Mouse (Mus musculus): Measurements from ENCODE around the gene Mcur1. TPM values are rescaled to one million over a fixed set of nuclear protein-coding genes. Genes with fewer than 3 reads are reported as not detected.
A peak's percentile ranks its signal among the peaks of the same experiment; 100 is the strongest.

Gene Mcur1
- polyA plus RNA-seq, 1 experiment from 2014 or later, result 11.2 TPM

- no peak for ATAC-seq (replicated peaks; ENCODE audit: low FRiP score, low TSS enrichment, low read depth)
- 96% methylated on average over 5 of the region's 5 CpGs for WGBS
Measured at GRCm38 (mm10) chr13:43575431-43575830, 15.4 kb upstream of the Mcur1 start.

DNA sequence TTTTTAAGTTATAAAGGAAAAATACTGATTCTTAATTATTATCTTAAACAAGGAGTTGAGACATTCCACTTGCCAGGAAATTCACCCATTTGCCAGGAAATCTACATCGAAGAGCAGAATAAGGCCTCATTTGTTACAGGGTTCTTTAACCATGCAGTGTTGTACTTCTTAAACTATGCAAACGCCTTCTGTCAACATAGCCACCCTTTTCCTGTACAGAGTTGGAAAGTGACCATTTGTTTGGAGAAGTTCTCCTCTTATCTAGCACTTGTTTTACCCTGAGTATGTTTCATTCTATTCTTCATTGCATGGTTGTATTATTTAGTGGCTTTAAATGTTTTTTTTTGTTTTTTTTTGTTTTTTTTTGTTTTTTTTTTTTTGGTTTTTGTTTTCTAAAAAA is 14.0 kb upstream of the Mcur1 start:
- no peak overlapping the region for H3K4me2 ChIP-seq (ENCODE audit: low read length)
- no peak for ATAC-seq (replicated peaks; ENCODE audit: low FRiP score, low TSS enrichment, low read depth)
- no peak for DNase-seq (ENCODE audit: low spot score)
- H3K27me3 ChIP-seq (replicated peaks; ENCODE audit: control insufficient read depth, insufficient read depth, low read length), result no peaks in the 10 kb centered on the region
- H3K9me3 ChIP-seq (ENCODE audit: control insufficient read depth, low read length), result 0 out of 2 replicates have a peak, but pooled peaks cover 6% of the 10 kb centered on the region
- H3K36me3 ChIP-seq (ENCODE audit: control insufficient read depth, insufficient read depth, low read length), result no peaks in the 10 kb centered on the region
- no peaks in the 10 kb centered on the region for H3K4me1 ChIP-seq (replicated peaks; ENCODE audit: control insufficient read depth, insufficient read depth, low read length)
- no peak overlapping the region for H3K27ac ChIP-seq (ENCODE audit: low read depth)
- H3K9ac ChIP-seq (ENCODE audit: low read length), result no peak overlapping the region
- 72% methylated on average over 2 of the region's 2 CpGs for WGBS
- H3K4me3 ChIP-seq (ENCODE audit: low read depth, low read length), result no peak overlapping the region

More at GRCm38 (mm10) chr13:43575431-43575830, 15.4 kb upstream of the Mcur1 start:
- H3K4me3 ChIP-seq (ENCODE audit: low read depth, low read length), result no peak overlapping the region
- no peaks in the 10 kb centered on the region for H3K27me3 ChIP-seq (replicated peaks; ENCODE audit: control insufficient read depth, insufficient read depth, low read length)
- H3K36me3 ChIP-seq (ENCODE audit: control insufficient read depth, insufficient read depth, low read length), result no peaks in the 10 kb centered on the region
- no peak for DNase-seq (ENCODE audit: low spot score)
- H3K27ac ChIP-seq (ENCODE audit: low read depth), result no peak overlapping the region
- no peak overlapping the region for H3K4me2 ChIP-seq (ENCODE audit: low read length)
- no peaks in the 10 kb centered on the region for H3K4me1 ChIP-seq (replicated peaks; ENCODE audit: control insufficient read depth, insufficient read depth, low read length)
- H3K9ac ChIP-seq (ENCODE audit: low read length), result no peak overlapping the region
- H3K9me3 ChIP-seq (ENCODE audit: control insufficient read depth, low read length), result 0 out of 2 replicates have a peak, but pooled peaks cover 6% of the 10 kb centered on the region

GRCm38 (mm10) chr13:43567141-43567891 is 7.3 kb upstream of the Mcur1 start:
- Histone ChIP-seq H3K4me2 (ENCODE audit: low read length) (no peak overlapping the region), H3K4me3 (ENCODE audit: low read depth, low read length) (no peak overlapping the region), H3K27me3 (replicated peaks; ENCODE audit: control insufficient read depth, insufficient read depth, low read length) (no peaks in the 10 kb centered on the region), H3K9me3 (ENCODE audit: control insufficient read depth, low read length) (0 out of 2 replicates have a peak, but pooled peaks cover 6% of the 10 kb centered on the region), H3K27ac (ENCODE audit: low read depth) (peak overlapping the region; percentile 57; the same call in 1 of the 2 replicates), H3K36me3 (ENCODE audit: control insufficient read depth, insufficient read depth, low read length) (no peaks in the 10 kb centered on the region), H3K9ac (ENCODE audit: low read length) (no peak overlapping the region), H3K4me1 (replicated peaks; ENCODE audit: control insufficient read depth, insufficient read depth, low read length) (no peaks in the 10 kb centered on the region)
- DNase-seq (ENCODE audit: low spot score), result no peak
- ATAC-seq (replicated peaks; ENCODE audit: low FRiP score, low TSS enrichment, low read depth), result no peak
- 62% methylated on average over 25 of the region's 25 CpGs for WGBS

GRCm38 (mm10) chr13:43566184-43566583 is 6.2 kb upstream of the Mcur1 start:
- H3K4me1 ChIP-seq (replicated peaks; ENCODE audit: control insufficient read depth, insufficient read depth, low read length), result 0 out of 2 replicates have a peak, but pooled peaks cover 1% of the 10 kb centered on the region
- H3K9me3 ChIP-seq (ENCODE audit: control insufficient read depth, low read length), result 0 out of 2 replicates have a peak, but pooled peaks cover 5% of the 10 kb centered on the region
- DNase-seq (ENCODE audit: low spot score) (no peak), ATAC-seq (replicated peaks; ENCODE audit: low FRiP score, low TSS enrichment, low read depth) (no peak)
- H3K36me3 ChIP-seq (ENCODE audit: control insufficient read depth, insufficient read depth, low read length), result no peaks in the 10 kb centered on the region
- no peaks in the 10 kb centered on the region for H3K27me3 ChIP-seq (replicated peaks; ENCODE audit: control insufficient read depth, insufficient read depth, low read length)
- no peak overlapping the region for H3K4me2 ChIP-seq (ENCODE audit: low read length)
- WGBS, result 92% methylated on average over 8 of the region's 8 CpGs
- H3K27ac ChIP-seq (ENCODE audit: low read depth), result no peak overlapping the region
- H3K4me3 ChIP-seq (ENCODE audit: low read depth, low read length), result no peak overlapping the region
- no peak overlapping the region for H3K9ac ChIP-seq (ENCODE audit: low read length)

DNA sequence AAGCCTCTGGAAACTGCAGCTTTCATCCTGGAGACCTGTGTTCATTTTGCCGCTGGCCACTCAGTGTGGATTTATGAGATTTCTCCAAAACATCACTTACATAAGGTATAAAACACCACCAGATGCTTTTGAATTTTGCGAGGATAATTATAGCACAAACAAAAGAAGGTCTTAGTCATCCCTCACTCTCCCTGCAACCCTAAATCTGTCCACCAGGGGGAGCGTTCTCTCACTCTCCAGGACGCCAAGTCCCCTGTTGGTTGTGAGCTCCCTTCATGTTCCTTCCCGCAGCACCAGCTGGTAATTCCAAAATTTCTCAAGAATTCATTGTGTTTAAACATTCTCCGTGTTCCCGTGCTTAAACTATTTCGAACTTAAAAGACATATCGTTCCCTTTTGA is 5.4 kb upstream of the Mcur1 start:
- ATAC-seq (replicated peaks; ENCODE audit: low FRiP score, low TSS enrichment, low read depth) (no peak), DNase-seq (ENCODE audit: low spot score) (peak; percentile 98)
- 10% methylated on average over 9 of the region's 9 CpGs for WGBS
- Histone ChIP-seq H3K9ac (ENCODE audit: low read length) (no peak overlapping the region), H3K4me2 (ENCODE audit: low read length) (no peak overlapping the region), H3K27me3 (replicated peaks; ENCODE audit: control insufficient read depth, insufficient read depth, low read length) (no peaks in the 10 kb centered on the region), H3K36me3 (ENCODE audit: control insufficient read depth, insufficient read depth, low read length) (no peaks in the 10 kb centered on the region), H3K4me3 (ENCODE audit: low read depth, low read length) (no peak overlapping the region), H3K9me3 (ENCODE audit: control insufficient read depth, low read length) (no peaks in the 10 kb centered on the region), H3K4me1 (replicated peaks; ENCODE audit: control insufficient read depth, insufficient read depth, low read length) (0 out of 2 replicates have a peak, but pooled peaks cover 5% of the 10 kb centered on the region), H3K27ac (ENCODE audit: low read depth) (no peak overlapping the region)

DNA sequence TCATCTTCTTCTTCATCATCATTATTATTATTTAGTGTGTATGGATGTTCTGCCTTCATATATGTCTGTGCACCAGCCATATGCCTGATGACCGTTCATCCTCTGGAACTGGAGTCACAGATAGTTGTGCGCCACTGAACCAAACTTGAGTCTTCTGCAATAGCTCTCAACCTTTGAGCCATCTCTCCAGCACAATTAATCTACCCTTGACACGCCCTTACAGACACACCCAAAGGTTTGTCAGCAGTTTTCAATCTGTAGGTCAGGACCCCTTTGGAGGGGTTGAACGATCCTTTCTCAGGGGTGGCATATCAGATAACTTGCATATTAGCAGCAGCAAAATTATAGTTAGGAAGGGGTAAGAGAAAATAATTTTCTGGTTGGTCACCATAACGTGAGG is 4.7 kb upstream of the Mcur1 start:
- ATAC-seq (replicated peaks; ENCODE audit: low FRiP score, low TSS enrichment, low read depth) (no peak), DNase-seq (ENCODE audit: low spot score) (no peak)
- H3K27ac ChIP-seq (ENCODE audit: low read depth), result no peak overlapping the region
- WGBS, result 85% methylated on average over 5 of the region's 5 CpGs
- no peaks in the 10 kb centered on the region for H3K9me3 ChIP-seq (ENCODE audit: control insufficient read depth, low read length)
- H3K4me2 ChIP-seq (ENCODE audit: low read length), result no peak overlapping the region
- H3K4me1 ChIP-seq (replicated peaks; ENCODE audit: control insufficient read depth, insufficient read depth, low read length), result 0 out of 2 replicates have a peak, but pooled peaks cover 5% of the 10 kb centered on the region
- no peak overlapping the region for H3K9ac ChIP-seq (ENCODE audit: low read length)
- no peaks in the 10 kb centered on the region for H3K27me3 ChIP-seq (replicated peaks; ENCODE audit: control insufficient read depth, insufficient read depth, low read length)
- H3K36me3 ChIP-seq (ENCODE audit: control insufficient read depth, insufficient read depth, low read length), result no peaks in the 10 kb centered on the region
- no peak overlapping the region for H3K4me3 ChIP-seq (ENCODE audit: low read depth, low read length)

DNA sequence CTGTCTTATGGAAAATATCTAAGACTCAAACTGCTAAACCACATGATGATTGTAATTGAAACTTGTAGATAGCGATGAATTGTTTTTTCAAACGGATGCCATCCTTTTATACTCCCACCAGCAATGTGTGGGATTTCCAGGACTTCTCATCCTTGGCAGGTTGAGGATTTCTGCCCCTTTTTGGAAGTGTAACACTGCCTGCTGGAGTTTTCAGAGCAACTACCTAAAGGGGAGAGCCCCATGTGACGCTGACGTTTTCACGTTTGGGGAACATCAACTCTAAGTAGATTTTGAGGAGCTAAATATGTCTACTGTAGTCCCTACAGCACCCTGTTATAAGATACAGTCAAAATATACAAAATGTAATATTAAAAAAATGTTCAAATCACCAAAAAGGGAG is 2.7 kb upstream of the Mcur1 start:
- no peak overlapping the region for H3K27ac ChIP-seq (ENCODE audit: low read depth)
- H3K27me3 ChIP-seq (replicated peaks; ENCODE audit: control insufficient read depth, insufficient read depth, low read length), result no peaks in the 10 kb centered on the region
- H3K36me3 ChIP-seq (ENCODE audit: control insufficient read depth, insufficient read depth, low read length), result no peaks in the 10 kb centered on the region
- 83% methylated on average over 5 of the region's 5 CpGs for WGBS
- H3K4me2 ChIP-seq (ENCODE audit: low read length), result no peak overlapping the region
- no peak overlapping the region for H3K4me3 ChIP-seq (ENCODE audit: low read depth, low read length)
- H3K9me3 ChIP-seq (ENCODE audit: control insufficient read depth, low read length), result no peaks in the 10 kb centered on the region
- no peak for ATAC-seq (replicated peaks; ENCODE audit: low FRiP score, low TSS enrichment, low read depth)
- no peak for DNase-seq (ENCODE audit: low spot score)
- H3K9ac ChIP-seq (ENCODE audit: low read length), result no peak overlapping the region
- peaks cover 10% of the 10 kb centered on the region for H3K4me1 ChIP-seq (replicated peaks; ENCODE audit: control insufficient read depth, insufficient read depth, low read length)

DNA sequence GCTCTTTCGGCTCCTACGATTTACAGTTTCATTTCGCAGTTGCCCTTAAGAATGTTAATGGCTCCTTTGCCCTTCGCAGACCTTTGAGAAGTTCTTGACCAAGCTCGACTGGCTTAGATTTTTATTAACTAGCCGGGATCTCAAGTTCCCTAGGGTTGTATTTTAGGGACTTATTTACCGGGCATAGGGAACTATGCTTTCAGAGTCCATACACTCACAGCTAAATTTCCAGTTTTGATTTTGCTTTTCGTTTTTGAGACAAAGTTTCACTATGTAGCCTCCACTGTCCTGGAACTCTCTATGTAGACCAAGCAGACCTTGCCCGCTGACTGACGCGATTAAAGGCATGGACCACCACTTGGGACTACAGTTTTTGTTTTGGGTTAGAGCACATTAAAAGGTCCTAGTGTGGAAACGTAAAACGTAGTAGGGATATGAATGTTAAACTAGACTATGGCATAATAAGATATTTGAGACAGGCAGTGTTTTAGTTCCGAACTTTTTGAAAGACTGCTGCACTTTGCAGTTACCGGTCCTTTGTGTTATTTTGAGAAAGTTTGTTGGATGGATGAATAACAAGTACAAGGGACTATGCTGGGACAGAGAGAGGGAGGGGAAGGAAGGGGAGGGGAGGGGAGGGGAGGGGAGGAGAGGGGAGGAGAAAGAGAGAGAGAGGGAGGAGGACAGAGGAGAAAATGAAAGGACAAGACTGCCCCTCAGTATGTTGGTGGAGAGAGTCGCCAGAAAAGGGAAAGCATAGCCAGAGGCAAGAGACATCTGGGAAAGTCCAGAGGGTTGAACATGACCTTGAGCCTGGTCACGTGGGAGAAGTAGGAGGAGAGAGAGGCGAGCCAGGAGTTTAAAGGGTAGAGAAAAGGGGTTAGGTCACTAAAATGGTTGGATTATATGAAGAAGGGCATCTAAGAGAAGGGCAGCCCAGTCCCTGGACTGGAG is 744 bp upstream of the Mcur1 start:
- Histone ChIP-seq H3K4me2 (ENCODE audit: low read length) (peak overlapping the region; percentile 73), H3K9me3 (ENCODE audit: control insufficient read depth, low read length) (no peaks in the 10 kb centered on the region), H3K27ac (ENCODE audit: low read depth) (peak overlapping the region; percentile 80), H3K4me3 (ENCODE audit: low read depth, low read length) (peak overlapping the region; percentile 70), H3K36me3 (ENCODE audit: control insufficient read depth, insufficient read depth, low read length) (no peaks in the 10 kb centered on the region), H3K4me1 (replicated peaks; ENCODE audit: control insufficient read depth, insufficient read depth, low read length) (peaks cover 10% of the 10 kb centered on the region), H3K9ac (ENCODE audit: low read length) (peak overlapping the region; percentile 77), H3K27me3 (replicated peaks; ENCODE audit: control insufficient read depth, insufficient read depth, low read length) (no peaks in the 10 kb centered on the region)
- DNase-seq (ENCODE audit: low spot score) (no peak), ATAC-seq (replicated peaks; ENCODE audit: low FRiP score, low TSS enrichment, low read depth) (no peak)
- 10% methylated on average over 18 of the region's 18 CpGs for WGBS
